Mouse (Mus musculus) frontal cortex, postnatal 36 days (tissue): ENCODE data around the gene Foxo3.

Source experiments
- DNase-seq, 2 experiments: peaks; one replicate each; pipeline ENCODE4 v3.0.0; 2022; ENCODE audit warnings: low spot score in 2 of 2

The Foxo3 gene

GRCm38 (mm10) chr10:42226176-42226575 is 50.4 kb downstream of the Foxo3 start:
- no peak for DNase-seq

- DNase-seq, result no peak
Measured at GRCm38 (mm10) chr10:42225184-42225935, 51.2 kb downstream of the Foxo3 start.

- DNase-seq, result no peak
Measured at GRCm38 (mm10) chr10:42221996-42222395, 54.6 kb downstream of the Foxo3 start.

- no peak for DNase-seq
Measured at GRCm38 (mm10) chr10:42221136-42221891, 55.2 kb downstream of the Foxo3 start.

- DNase-seq, result no peak
Measured at GRCm38 (mm10) chr10:42220418-42220952, 56.1 kb downstream of the Foxo3 start.

GRCm38 (mm10) chr10:42211407-42211806 is 65.1 kb downstream of the Foxo3 start:
- DNase-seq, result no peak

GRCm38 (mm10) chr10:42210641-42211040 is 65.9 kb downstream of the Foxo3 start:
- no peak for DNase-seq

GRCm38 (mm10) chr10:42209809-42210208 is 66.7 kb downstream of the Foxo3 start:
- no peak for DNase-seq

- no peak for DNase-seq
Measured at GRCm38 (mm10) chr10:42207612-42208011, 68.9 kb downstream of the Foxo3 start.

- DNase-seq, result peak in 1 of 2 experiments; percentile 17
Measured at GRCm38 (mm10) chr10:42204768-42205412, 71.7 kb downstream of the Foxo3 start.

- no peak for DNase-seq
Measured at GRCm38 (mm10) chr10:42203321-42204155, 73.0 kb downstream of the Foxo3 start.

GRCm38 (mm10) chr10:42202561-42202960 is 74.0 kb downstream of the Foxo3 start:
- DNase-seq, result no peak

GRCm38 (mm10) chr10:42199472-42199871 is 77.1 kb downstream of the Foxo3 start:
- DNase-seq, result no peak

GRCm38 (mm10) chr10:42198682-42199081 is 77.9 kb downstream of the Foxo3 start:
- no peak for DNase-seq

GRCm38 (mm10) chr10:42194784-42195183 is 81.8 kb downstream of the Foxo3 start:
- DNase-seq, result no peak

- no peak for DNase-seq
Measured at GRCm38 (mm10) chr10:42193981-42194380, 82.6 kb downstream of the Foxo3 start.

GRCm38 (mm10) chr10:42192951-42193350 is 83.6 kb downstream of the Foxo3 start:
- DNase-seq, result no peak

GRCm38 (mm10) chr10:42189674-42190434 is 86.7 kb downstream of the Foxo3 start:
- DNase-seq, result no peak

GRCm38 (mm10) chr10:42189037-42189436 is 87.5 kb downstream of the Foxo3 start:
- DNase-seq, result no peak

GRCm38 (mm10) chr10:42188091-42188490 is 88.5 kb downstream of the Foxo3 start:
- no peak for DNase-seq
